Mouse (Mus musculus) forebrain, embryonic 16.5 days (tissue): ENCODE results near the gene Yju2. TPM values are rescaled to one million over a fixed set of nuclear protein-coding genes. Genes with fewer than 3 reads are reported as not detected.
A peak's percentile ranks its signal among the peaks of the same experiment; 100 is the strongest.

Experiments
- ATAC-seq: fragments of 200-750 bp; cut with Nextera tagmentation; 2 replicates; pipeline ENCODE4 v1.8.0; 2017; ENCODE audit warnings: mild to moderate bottlenecking, moderate library complexity
- H3K27ac ChIP-seq: fragments of 300-500 bp; sonication (generic); 2 replicates; pipeline ENCODE4 v1.5.1; 2014; ENCODE audit warnings: low read length, control low read depth
- H3K27me3 ChIP-seq: fragments of 300-500 bp; sonication (generic); replicated peaks from 2 replicates; pipeline ENCODE4 v1.6.1; 2014; ENCODE audit warnings: low read length; ENCODE audit not compliant: control insufficient read depth, insufficient read depth
- H3K36me3 ChIP-seq: fragments of 300-500 bp; sonication (generic); 2 replicates; pipeline ENCODE4 v1.6.1; 2014; ENCODE audit not compliant: control insufficient read depth, insufficient read depth
- H3K4me1 ChIP-seq: fragments of 300-500 bp; sonication (generic); replicated peaks from 2 replicates; pipeline ENCODE4 v1.6.1; 2014; ENCODE audit warnings: low read length; ENCODE audit not compliant: control insufficient read depth, insufficient read depth
- H3K4me2 ChIP-seq: fragments of 300-500 bp; sonication (generic); 2 replicates; pipeline ENCODE4 v1.6.1; 2014; ENCODE audit warnings: mild to moderate bottlenecking, low read length, control low read depth
- H3K4me3 ChIP-seq: fragments of 300-500 bp; sonication (generic); replicated peaks from 2 replicates; pipeline ENCODE4 v1.5.1; 2014; ENCODE audit warnings: mild to moderate bottlenecking, low read length, control low read depth
- H3K9ac ChIP-seq: fragments of 300-500 bp; sonication (generic); replicated peaks from 2 replicates; pipeline ENCODE4 v1.6.1; 2014; ENCODE audit warnings: low read depth, low read length, control low read depth
- H3K9me3 ChIP-seq: fragments of 300-500 bp; sonication (generic); 2 replicates; pipeline ENCODE4 v1.6.1; 2016; ENCODE audit warnings: low read length; ENCODE audit not compliant: control insufficient read depth
- WGBS: fragments of 180-500 bp; shearing (Covaris S2); extraction: QIAGEN DNeasy Blood & Tissue Kit; methylation state at CpG from one replicate; pipeline ENCODE4 v1.1.7; 2014; 5-methylcytosine and 5-hydroxymethylcytosine counted together
- polyA plus RNA-seq: library from polyadenylated mRNA; unstranded; fragments of >200 nt; fragmentation: Nextera tagmentation; extraction: Ambion mirVana; gene quantifications from 2 replicates; pipeline ENCODE4 v1.2.1, GENCODE M21; 2015

The Yju2 gene
- polyA plus RNA-seq, 1 experiment from 2014 or later = 26.8 TPM

- peak overlapping the region; percentile 95 for H3K4me2 ChIP-seq
- peak overlapping the region; percentile 93 for H3K9ac ChIP-seq
- peaks cover 32% of the 10 kb centered on the region for H3K4me1 ChIP-seq
- no peaks in the 10 kb centered on the region for H3K27me3 ChIP-seq
- peaks cover 3% of the 10 kb centered on the region for H3K36me3 ChIP-seq
- no peaks in the 10 kb centered on the region for H3K9me3 ChIP-seq
- 36% methylated on average over 2 of the region's 2 CpGs for WGBS
- peak overlapping the region; percentile 95 for H3K27ac ChIP-seq
- ATAC-seq = no peak
- peak overlapping the region; percentile 86 for H3K4me3 ChIP-seq
These were observed 51.0 kb downstream of the Yju2 start for GRCm38 (mm10) chr17:56009962-56010240.

GRCm38 (mm10) chr17:56010255-56010654 is 51.4 kb downstream of the Yju2 start:
- WGBS = 67% methylated on average over 14 of the region's 14 CpGs
- Histone ChIP-seq H3K9ac (peak overlapping the region; percentile 93), H3K4me3 (peak overlapping the region; percentile 86), H3K36me3 (peaks cover 3% of the 10 kb centered on the region), H3K4me1 (peaks cover 32% of the 10 kb centered on the region), H3K9me3 (no peaks in the 10 kb centered on the region), H3K4me2 (peak overlapping the region; percentile 95), H3K27me3 (no peaks in the 10 kb centered on the region), H3K27ac (no peak overlapping the region)
- no peak for ATAC-seq

- Histone ChIP-seq H3K27me3 (no peaks in the 10 kb centered on the region), H3K36me3 (peaks cover 6% of the 10 kb centered on the region), H3K4me3 (peak overlapping the region; percentile 86), H3K4me2 (peak overlapping the region; percentile 95), H3K9ac (peak overlapping the region; percentile 93), H3K9me3 (no peaks in the 10 kb centered on the region), H3K4me1 (peaks cover 32% of the 10 kb centered on the region), H3K27ac (no peak overlapping the region)
- WGBS = 5% methylated on average over 9 of the region's 9 CpGs
- ATAC-seq = no peak
These were observed 51.8 kb downstream of the Yju2 start for GRCm38 (mm10) chr17:56010681-56011080.

GRCm38 (mm10) chr17:56011441-56011840 is 52.5 kb downstream of the Yju2 start:
- H3K27me3 ChIP-seq = no peaks in the 10 kb centered on the region
- no peak overlapping the region for H3K4me2 ChIP-seq
- no peak for ATAC-seq
- H3K9ac ChIP-seq = no peak overlapping the region
- WGBS = 89% methylated on average over 7 of the region's 7 CpGs
- peaks cover 13% of the 10 kb centered on the region for H3K36me3 ChIP-seq
- no peak overlapping the region for H3K27ac ChIP-seq
- peaks cover 32% of the 10 kb centered on the region for H3K4me1 ChIP-seq
- H3K4me3 ChIP-seq = no peak overlapping the region
- no peaks in the 10 kb centered on the region for H3K9me3 ChIP-seq

GRCm38 (mm10) chr17:56015293-56015692 is 56.4 kb downstream of the Yju2 start:
- ATAC-seq = no peak
- 94% methylated on average over 9 of the region's 9 CpGs for whole genome bisulfite sequencing
- H3K27me3 ChIP-seq = no peaks in the 10 kb centered on the region
- H3K9me3 ChIP-seq = no peaks in the 10 kb centered on the region
- H3K4me2 ChIP-seq = no peak overlapping the region
- H3K4me3 ChIP-seq = no peak overlapping the region
- peaks cover 29% of the 10 kb centered on the region for H3K36me3 ChIP-seq
- no peak overlapping the region for H3K9ac ChIP-seq
- H3K4me1 ChIP-seq = peaks cover 14% of the 10 kb centered on the region
- no peak overlapping the region for H3K27ac ChIP-seq

- no peak overlapping the region for H3K4me2 ChIP-seq
- peaks cover 29% of the 10 kb centered on the region for H3K36me3 ChIP-seq
- H3K9me3 ChIP-seq = no peaks in the 10 kb centered on the region
- peaks cover 4% of the 10 kb centered on the region; the same call in 1 of the 2 replicates for H3K4me1 ChIP-seq
- H3K27me3 ChIP-seq = no peaks in the 10 kb centered on the region
- no peak overlapping the region for H3K9ac ChIP-seq
- ATAC-seq = no peak
- no peak overlapping the region for H3K27ac ChIP-seq
- no peak overlapping the region for H3K4me3 ChIP-seq
- 86% methylated on average over 8 of the region's 8 CpGs for WGBS
These were observed 57.5 kb downstream of the Yju2 start for GRCm38 (mm10) chr17:56016382-56016781.

GRCm38 (mm10) chr17:56016793-56017785 is 58.2 kb downstream of the Yju2 start:
- Histone ChIP-seq H3K27ac (no peak overlapping the region), H3K36me3 (peaks cover 29% of the 10 kb centered on the region), H3K9me3 (no peaks in the 10 kb centered on the region), H3K9ac (no peak overlapping the region), H3K27me3 (no peaks in the 10 kb centered on the region), H3K4me3 (no peak overlapping the region), H3K4me2 (no peak overlapping the region), H3K4me1 (no peaks in the 10 kb centered on the region; the same call in 1 of the 2 replicates)
- no peak for ATAC-seq
- 80% methylated on average over 15 of the region's 15 CpGs for WGBS

GRCm38 (mm10) chr17:56017848-56018247 is 58.9 kb downstream of the Yju2 start:
- H3K27ac ChIP-seq = no peak overlapping the region
- no peaks in the 10 kb centered on the region for H3K27me3 ChIP-seq
- H3K4me3 ChIP-seq = no peak overlapping the region
- peaks cover 29% of the 10 kb centered on the region for H3K36me3 ChIP-seq
- no peak overlapping the region for H3K4me2 ChIP-seq
- H3K9me3 ChIP-seq = no peaks in the 10 kb centered on the region
- ATAC-seq = no peak
- no peaks in the 10 kb centered on the region for H3K4me1 ChIP-seq
- WGBS = 90% methylated on average over 7 of the region's 7 CpGs
- H3K9ac ChIP-seq = no peak overlapping the region
